Mouse (Mus musculus) forebrain, embryonic 11.5 days (tissue): ENCODE data around the gene Tbcd. TPM values are rescaled to one million over a fixed set of nuclear protein-coding genes. Genes with fewer than 3 reads are reported as not detected.

ENCODE experiments used
- polyA plus RNA-seq: library from polyadenylated mRNA; unstranded; fragments of >200 nt; fragmentation: Nextera tagmentation; extraction: Ambion mirVana; gene quantifications from 2 replicates; pipeline ENCODE4 v1.2.1, GENCODE M21; 2014

Tbcd gene
- polyA plus RNA-seq, 1 experiment from 2014 or later = 54.9 TPM

Other genes starting within 250 kb of the Tbcd start
- gene Hexdc, start 247.5 kb upstream of the Tbcd start, polyA plus RNA-seq = 7.3 and 7.8 TPM in 2 replicates
- gene Ogfod3, start 247.2 kb upstream of the Tbcd start, polyA plus RNA-seq = 20.3 and 20.5 TPM in 2 replicates
- gene Cybc1, start 222.6 kb upstream of the Tbcd start, polyA plus RNA-seq = 31.7 and 39.2 TPM in 2 replicates
- gene Narf, start 214.7 kb upstream of the Tbcd start, polyA plus RNA-seq = 58.9 and 70.1 TPM in 2 replicates
- 16.4 and 21.8 TPM in 2 replicates for gene Foxk2, start 192.0 kb upstream of the Tbcd start, polyA plus RNA-seq
- gene Wdr45b, start 97.5 kb upstream of the Tbcd start, polyA plus RNA-seq = 99.3 and 107 TPM in 2 replicates
- gene Rab40b, start 63.7 kb upstream of the Tbcd start, polyA plus RNA-seq = 1.9 and 2.0 TPM in 2 replicates
- gene Fn3krp, start 30.5 kb upstream of the Tbcd start, polyA plus RNA-seq = 8.5 and 8.9 TPM in 2 replicates
- 1.3 and 1.7 TPM in 2 replicates for gene Fn3k, start 17.0 kb upstream of the Tbcd start, polyA plus RNA-seq
- 0.48 and 0.56 TPM in 2 replicates for gene Zfp750, start 67.4 kb downstream of the Tbcd start, polyA plus RNA-seq
- 7.4 and 7.6 TPM in 2 replicates for gene B3gntl1, start 221.2 kb downstream of the Tbcd start, polyA plus RNA-seq
- 4.8 and 6.4 TPM in 2 replicates for gene Metrnl, start 249.6 kb downstream of the Tbcd start, polyA plus RNA-seq